Mouse (Mus musculus) midbrain, embryonic 16.5 days (tissue): ENCODE data around the gene Pdzd7. TPM values are rescaled to one million over a fixed set of nuclear protein-coding genes. Genes with fewer than 3 reads are reported as not detected.

Experiments used
- ATAC-seq: fragments of 200-750 bp; cut with Nextera tagmentation; 2 replicates; pipeline ENCODE4 v1.8.0; 2017; ENCODE audit warnings: moderate TSS enrichment
- H3K27ac ChIP-seq: fragments of 300-500 bp; sonication (generic); 2 replicates; pipeline ENCODE4 v1.5.1; 2014; ENCODE audit warnings: mild to moderate bottlenecking, low read length, mixed read lengths
- H3K27me3 ChIP-seq: fragments of 300-500 bp; sonication (generic); 2 replicates; pipeline ENCODE4 v1.6.1; 2014; ENCODE audit warnings: low read depth, low read length, mixed read lengths; ENCODE audit not compliant: control insufficient read depth, insufficient read depth
- H3K36me3 ChIP-seq: fragments of 300-500 bp; sonication (generic); 2 replicates; pipeline ENCODE4 v1.6.1; 2014; ENCODE audit warnings: mild to moderate bottlenecking, low read length, moderate library complexity, mixed read lengths; ENCODE audit not compliant: control insufficient read depth, insufficient read depth
- H3K4me1 ChIP-seq: fragments of 300-500 bp; sonication (generic); 2 replicates; pipeline ENCODE4 v1.6.1; 2014; ENCODE audit warnings: mild to moderate bottlenecking, low read length, mixed read lengths; ENCODE audit not compliant: control insufficient read depth, insufficient read depth
- H3K4me2 ChIP-seq: fragments of 300-500 bp; sonication (generic); 2 replicates; pipeline ENCODE4 v1.6.1; 2014; ENCODE audit warnings: mild to moderate bottlenecking, low read length, mixed read lengths
- H3K4me3 ChIP-seq: fragments of 300-500 bp; sonication (generic); 2 replicates; pipeline ENCODE4 v1.5.1; 2014; ENCODE audit warnings: low read depth, mild to moderate bottlenecking, low read length, moderate library complexity, mixed read lengths
- H3K9ac ChIP-seq: fragments of 300-500 bp; sonication (generic); 2 replicates; pipeline ENCODE4 v1.6.1; 2014; ENCODE audit warnings: low read depth, low read length, mixed read lengths
- H3K9me3 ChIP-seq: fragments of 300-500 bp; sonication (generic); replicated peaks from 2 replicates; pipeline ENCODE4 v1.6.1; 2014; ENCODE audit warnings: mild to moderate bottlenecking, low read length, mixed read lengths; ENCODE audit not compliant: control insufficient read depth, poor library complexity, severe bottlenecking
- WGBS: fragments of 180-500 bp; shearing (Covaris S2); extraction: QIAGEN DNeasy Blood & Tissue Kit; methylation state at CpG from one replicate; pipeline ENCODE4 v1.1.7; 2014; 5-methylcytosine and 5-hydroxymethylcytosine counted together
- polyA plus RNA-seq: library from polyadenylated mRNA; unstranded; fragments of >200 nt; fragmentation: Nextera tagmentation; extraction: Ambion mirVana; gene quantifications from 2 replicates; pipeline ENCODE4 v1.2.1, GENCODE M21; 2015

The Pdzd7 gene
- polyA plus RNA-seq, 1 experiment from 2014 or later, result 3.9 TPM

GRCm38 (mm10) chr19:45017909-45018308 lies 27.6 kb downstream of the Pdzd7 start:
- ATAC-seq, result peak; percentile 72
- Histone ChIP-seq H3K36me3 (no peaks in the 10 kb centered on the region), H3K27ac (peak overlapping the region; percentile 90), H3K4me3 (peak overlapping the region; percentile 68), H3K27me3 (no peaks in the 10 kb centered on the region), H3K4me2 (peak overlapping the region; percentile 89), H3K9ac (peak overlapping the region; percentile 69), H3K9me3 (no peaks in the 10 kb centered on the region), H3K4me1 (peaks cover 31% of the 10 kb centered on the region)
- WGBS, result 0% methylated on average over 18 of the region's 48 CpGs

- Histone ChIP-seq H3K27ac (peak overlapping the region; percentile 90), H3K9me3 (no peaks in the 10 kb centered on the region), H3K4me2 (peak overlapping the region; percentile 89), H3K4me1 (peaks cover 31% of the 10 kb centered on the region), H3K27me3 (no peaks in the 10 kb centered on the region), H3K36me3 (no peaks in the 10 kb centered on the region), H3K4me3 (peak overlapping the region; percentile 68), H3K9ac (peak overlapping the region; percentile 69)
- peak; percentile 75 for ATAC-seq
- WGBS, result under 1% methylated on average over 27 of the region's 27 CpGs
These were observed 28.2 kb downstream of the Pdzd7 start for GRCm38 (mm10) chr19:45017216-45017771.

DNA sequence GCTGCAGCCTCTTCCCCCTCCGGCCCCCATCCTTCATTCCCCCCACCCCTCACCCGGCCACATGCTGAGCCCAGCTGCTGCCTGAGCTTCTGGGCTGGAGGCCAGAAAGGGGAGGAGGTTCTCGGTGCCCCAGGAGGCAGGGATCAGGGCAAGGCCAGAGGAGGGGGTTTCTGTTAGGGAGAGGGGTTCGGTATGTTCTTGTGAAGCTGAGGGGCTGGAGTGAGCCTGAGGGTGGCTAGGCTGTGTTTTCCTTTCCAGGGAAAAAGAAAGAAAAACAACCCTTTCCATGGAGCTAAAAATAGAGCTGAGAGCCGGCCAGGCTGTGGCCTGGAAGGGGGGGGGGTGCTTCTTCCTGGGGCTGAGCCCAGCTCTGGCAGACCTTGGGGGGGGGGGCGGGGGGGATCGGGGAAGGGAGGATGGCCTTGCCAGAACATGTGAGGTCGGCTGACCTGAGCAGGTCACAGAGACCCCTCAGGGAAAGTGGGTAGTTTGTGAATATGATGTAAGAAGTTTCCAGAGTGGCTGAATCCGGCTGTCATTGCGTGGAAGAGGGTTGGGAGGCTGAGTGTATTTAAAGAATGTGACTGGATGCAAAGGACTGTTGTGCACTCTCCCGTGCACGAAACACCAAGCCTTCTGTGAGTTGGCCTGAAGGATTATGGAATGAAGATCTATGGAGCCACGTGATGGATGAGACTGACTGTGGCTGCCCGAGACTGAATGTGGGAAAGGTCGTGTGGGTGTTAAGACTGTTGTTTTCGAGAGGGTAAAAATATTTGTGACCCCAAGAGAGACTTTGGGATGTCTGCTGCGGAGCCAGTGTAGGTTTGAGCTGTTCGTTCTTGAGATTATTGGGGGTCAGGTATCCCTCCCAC lies 28.9 kb downstream of the Pdzd7 start:
- Histone ChIP-seq H3K36me3 (peaks cover 2% of the 10 kb centered on the region; the same call in 1 of the 2 replicates), H3K4me1 (peaks cover 31% of the 10 kb centered on the region), H3K9me3 (no peaks in the 10 kb centered on the region), H3K4me2 (peak overlapping the region; percentile 89), H3K4me3 (peak overlapping the region; percentile 68), H3K27me3 (no peaks in the 10 kb centered on the region), H3K27ac (peak overlapping the region; percentile 90), H3K9ac (peak overlapping the region; percentile 69)
- under 1% methylated on average over 16 of the region's 18 CpGs for WGBS
- ATAC-seq, result peak; percentile 15

GRCm38 (mm10) chr19:45015518-45016281 lies 29.8 kb downstream of the Pdzd7 start:
- Histone ChIP-seq H3K36me3 (peaks cover 5% of the 10 kb centered on the region), H3K4me3 (peak overlapping the region; percentile 36), H3K4me2 (peak overlapping the region; percentile 68), H3K4me1 (peaks cover 31% of the 10 kb centered on the region), H3K9me3 (no peaks in the 10 kb centered on the region), H3K27ac (peak overlapping the region; percentile 90), H3K27me3 (no peaks in the 10 kb centered on the region), H3K9ac (peak overlapping the region; percentile 58)
- WGBS, result 1% methylated on average over 33 of the region's 34 CpGs
- peak; percentile 13; the same call in 1 of the 2 replicates for ATAC-seq

DNA sequence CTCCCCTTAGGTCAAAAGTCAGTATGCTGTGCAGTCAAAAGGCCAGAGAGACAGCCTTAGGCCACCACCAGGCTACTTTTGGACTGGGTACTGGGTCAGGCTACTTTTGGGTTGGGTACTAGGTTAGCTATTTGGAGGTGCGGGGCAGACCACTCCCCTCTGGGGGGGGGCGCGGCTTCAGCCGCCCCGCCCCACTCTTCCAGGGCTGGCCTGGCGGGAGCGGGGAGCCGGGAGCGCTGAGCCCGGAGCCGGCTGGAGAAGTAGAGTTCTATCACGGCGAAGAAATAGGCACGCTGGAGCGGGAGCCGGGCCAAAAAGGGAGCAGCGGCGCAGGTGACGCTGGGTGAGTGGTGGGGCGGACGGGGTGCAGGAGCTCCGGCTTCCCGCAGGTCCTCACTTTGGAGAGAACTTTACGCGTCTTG lies 30.5 kb downstream of the Pdzd7 start:
- WGBS, result under 1% methylated on average over 22 of the region's 25 CpGs
- H3K27ac ChIP-seq, result no peak overlapping the region
- ATAC-seq, result no peak

GRCm38 (mm10) chr19:45014335-45014971 lies 31.1 kb downstream of the Pdzd7 start, which contains the start of gene Lzts2:
Gene Lzts2 (plus strand): TSS chr19:45014414.
- WGBS, result 16% methylated on average over 10 of the region's 10 CpGs
- H3K36me3 ChIP-seq, result peaks cover 8% of the 10 kb centered on the region
- no peak within 1 kb of the TSS for H3K27ac ChIP-seq
- no peaks in the 10 kb centered on the region for H3K27me3 ChIP-seq
- H3K4me2 ChIP-seq, result peak within 1 kb of the TSS; percentile 68
- peak within 1 kb of the TSS; percentile 58 for H3K9ac ChIP-seq
- peak within 1 kb of the TSS; percentile 36 for H3K4me3 ChIP-seq
- H3K9me3 ChIP-seq, result no peaks in the 10 kb centered on the region
- peaks cover 31% of the 10 kb centered on the region for H3K4me1 ChIP-seq
- no peak for ATAC-seq

More for the DNA sequence above, 30.5 kb downstream of the Pdzd7 start:
- Histone ChIP-seq H3K36me3 (peaks cover 8% of the 10 kb centered on the region), H3K27me3 (no peaks in the 10 kb centered on the region), H3K9me3 (no peaks in the 10 kb centered on the region), H3K4me3 (peak overlapping the region; percentile 36), H3K4me2 (peak overlapping the region; percentile 68), H3K4me1 (peaks cover 31% of the 10 kb centered on the region), H3K9ac (peak overlapping the region; percentile 58)

DNA sequence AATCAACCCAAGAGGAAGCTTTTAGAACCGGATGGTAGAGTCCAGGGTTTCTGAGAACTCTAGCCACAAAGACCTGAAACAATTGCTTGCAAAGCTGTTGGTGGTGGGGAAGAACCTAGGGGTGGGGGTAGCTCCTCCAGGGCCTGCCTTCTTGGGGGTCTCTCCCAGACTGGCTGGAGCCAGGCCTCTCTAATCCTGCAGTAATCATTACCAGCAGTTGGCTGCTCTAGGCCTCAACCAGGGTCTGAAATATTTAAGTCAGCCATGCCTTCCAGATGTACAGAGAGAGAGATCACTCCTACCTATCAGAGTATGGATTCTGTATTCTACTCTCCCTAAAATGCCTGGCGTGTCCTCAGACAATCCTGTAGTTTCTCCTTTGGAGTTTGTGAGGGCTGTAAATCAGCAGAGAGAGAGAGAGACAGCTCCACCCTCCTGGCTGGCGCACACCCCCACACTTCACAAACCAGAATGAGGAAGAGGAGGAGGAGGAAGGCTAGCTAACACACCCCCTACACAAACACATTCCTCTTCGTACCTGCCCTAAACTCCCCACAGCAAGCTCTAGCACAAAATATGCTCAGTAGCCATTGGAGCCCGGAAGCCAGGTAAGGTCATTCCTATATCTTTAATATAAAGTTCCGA lies 31.8 kb downstream of the Pdzd7 start:
- Histone ChIP-seq H3K9ac (no peak overlapping the region), H3K9me3 (no peaks in the 10 kb centered on the region), H3K4me1 (peaks cover 27% of the 10 kb centered on the region), H3K27me3 (no peaks in the 10 kb centered on the region), H3K4me3 (no peak overlapping the region), H3K27ac (no peak overlapping the region), H3K4me2 (no peak overlapping the region), H3K36me3 (peaks cover 8% of the 10 kb centered on the region)
- ATAC-seq, result no peak
- 70% methylated on average over 6 of the region's 6 CpGs for WGBS

DNA sequence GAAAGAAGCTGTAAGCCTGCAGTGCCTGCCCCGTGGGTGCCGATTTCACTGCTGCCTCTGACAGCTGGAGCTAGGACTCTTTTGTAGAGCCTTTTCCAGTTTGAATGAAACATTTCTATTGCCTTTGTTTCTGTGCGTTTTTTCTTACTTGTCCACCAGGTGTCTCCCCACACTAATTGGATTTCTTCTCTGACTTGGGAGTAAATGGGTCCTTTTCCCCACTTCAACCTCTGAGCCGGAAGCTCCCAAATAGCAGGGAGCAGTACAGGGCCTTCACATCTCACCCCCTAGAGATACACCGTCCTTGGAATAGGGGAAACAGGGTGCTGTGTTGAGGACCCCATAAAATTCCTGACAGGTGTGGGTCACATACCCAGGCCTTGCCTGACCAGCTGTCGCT lies 32.9 kb downstream of the Pdzd7 start:
- ATAC-seq, result no peak
- 0 out of 2 replicates have a peak overlapping the region, but pooled peaks have one; percentile 38 for H3K9ac ChIP-seq
- H3K9me3 ChIP-seq, result no peaks in the 10 kb centered on the region
- H3K4me2 ChIP-seq, result no peak overlapping the region
- peaks cover 8% of the 10 kb centered on the region for H3K36me3 ChIP-seq
- H3K27me3 ChIP-seq, result no peaks in the 10 kb centered on the region
- peaks cover 24% of the 10 kb centered on the region for H3K4me1 ChIP-seq
- 33% methylated on average over 6 of the region's 6 CpGs for WGBS
- no peak overlapping the region for H3K4me3 ChIP-seq
- H3K27ac ChIP-seq, result peak overlapping the region; percentile 73
